ENCODE assay signal across 14 mouse cellular contexts in genomic region chr2:120149634-120150033, GRCm38 (mm10).
"Had no signal": no experiment of that assay in that cellular context is flagged by ENCODE, and none has a peak within 500 bp of the region (broad histone marks: within the 10 kb centered on the region; RNA-seq: fewer than 3 reads in every experiment).

No protein-coding gene starts in this region.

- H3K4me2 ChIP-seq: liver, embryonic 13.5 days; lung, embryonic 14.5 days; midbrain, embryonic 13.5 days had no signal

- H3K27me3 ChIP-seq: liver, embryonic 13.5 days; megakaryocyte, embryonic 14.5 days had no signal

- H3K27ac ChIP-seq: kidney, postnatal 0 days; left cerebral cortex, adult 2 months; liver, embryonic 13.5 days; midbrain, embryonic 10.5 days; midbrain, embryonic 13.5 days had no signal

- H3K36me3 ChIP-seq: liver, embryonic 13.5 days; midbrain, embryonic 10.5 days; midbrain, embryonic 13.5 days had no signal

- H3K9me3 ChIP-seq: liver, embryonic 13.5 days; megakaryocyte, embryonic 14.5 days; midbrain, embryonic 10.5 days; midbrain, embryonic 13.5 days had no signal

- H3K9ac ChIP-seq: liver, embryonic 13.5 days; lung, embryonic 14.5 days; midbrain, embryonic 13.5 days had no signal

- H3K4me3 ChIP-seq: left cerebral cortex, adult 2 months; liver, embryonic 13.5 days; megakaryocyte, embryonic 14.5 days; midbrain, embryonic 10.5 days; midbrain, embryonic 13.5 days had no signal

- ATAC-seq: lung, postnatal 0 days; midbrain, embryonic 13.5 days; midbrain, embryonic 16.5 days had no signal

- DNase-seq: kidney, postnatal 25 days; layer of hippocampus, postnatal 36 days; liver, embryonic 13.5 days; lung, embryonic 14.5 days; lung, postnatal 36 days; thymus, adult 18-20 months; thymus, postnatal 36 days had no signal
